Mouse (Mus musculus) brain, embryonic 14.5 days (tissue): Measurements from ENCODE around the gene Rbpj.

ENCODE experiments used
- CTCF ChIP-seq: fragments of 200-500 bp; IDR thresholded peaks from 2 replicates; pipeline ENCODE4 v1.5.1; 2012; ENCODE audit warnings: inconsistent platforms, mild to moderate bottlenecking, moderate library complexity, borderline replicate concordance; ENCODE audit not compliant: insufficient read depth, insufficient read length; ENCODE audit errors: extremely low read depth
- POLR2A ChIP-seq: fragments of 200-500 bp; IDR thresholded peaks from 2 replicates; pipeline ENCODE4 v1.6.1; 2012; ENCODE audit warnings: mild to moderate bottlenecking, inconsistent platforms, borderline replicate concordance; ENCODE audit not compliant: poor library complexity, insufficient read depth, insufficient read length, severe bottlenecking; ENCODE audit errors: extremely low read depth

GRCm38 (mm10) chr5:53554180-53554579 is 88.2 kb downstream of the Rbpj start:
- no peak for TF ChIP-seq POLR2A
- no peak for TF ChIP-seq CTCF
